Mouse (Mus musculus) frontal cortex, postnatal 36 days (tissue): ENCODE measurements around the gene Mrgprd.

Source experiments
- DNase-seq, 2 experiments: peaks; one replicate each; pipeline ENCODE4 v3.0.0; 2022; ENCODE audit warnings: low spot score in 2 of 2

Mrgprd gene

DNA sequence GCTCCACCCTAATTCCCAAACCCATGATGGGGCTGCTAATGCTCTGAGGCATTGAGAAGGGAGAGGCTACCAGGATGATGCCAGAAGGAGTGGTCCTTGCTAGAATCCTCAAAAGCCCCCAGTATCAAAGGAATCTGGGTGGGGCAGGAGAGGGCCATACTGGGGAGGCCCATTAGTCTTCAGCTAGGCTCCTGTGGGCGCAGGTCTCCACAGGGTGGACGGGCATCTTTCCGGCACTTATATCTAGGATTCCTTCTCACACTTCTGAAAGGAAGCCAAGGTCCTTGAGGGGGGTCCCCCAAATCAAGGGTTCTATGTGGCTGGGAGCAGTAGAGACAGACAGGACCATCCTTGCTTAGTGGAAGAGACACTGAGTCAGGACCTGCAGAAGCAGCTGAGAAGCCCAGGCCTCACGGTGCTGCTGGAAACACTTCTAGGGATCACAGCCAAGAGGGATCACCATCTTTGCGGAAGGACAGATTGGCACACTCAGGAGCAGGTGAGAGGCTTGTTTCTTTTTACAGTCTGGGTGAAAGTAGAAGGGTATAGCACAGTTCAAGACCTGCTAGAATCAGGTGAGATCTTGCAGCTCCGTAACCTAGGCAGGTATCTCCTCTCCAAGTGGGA, at the start of gene Mrgprd:
Gene Mrgprd (plus strand): TSS at position 51 of the 627 bp plus-strand sequence.
- no peak for DNase-seq

DNA sequence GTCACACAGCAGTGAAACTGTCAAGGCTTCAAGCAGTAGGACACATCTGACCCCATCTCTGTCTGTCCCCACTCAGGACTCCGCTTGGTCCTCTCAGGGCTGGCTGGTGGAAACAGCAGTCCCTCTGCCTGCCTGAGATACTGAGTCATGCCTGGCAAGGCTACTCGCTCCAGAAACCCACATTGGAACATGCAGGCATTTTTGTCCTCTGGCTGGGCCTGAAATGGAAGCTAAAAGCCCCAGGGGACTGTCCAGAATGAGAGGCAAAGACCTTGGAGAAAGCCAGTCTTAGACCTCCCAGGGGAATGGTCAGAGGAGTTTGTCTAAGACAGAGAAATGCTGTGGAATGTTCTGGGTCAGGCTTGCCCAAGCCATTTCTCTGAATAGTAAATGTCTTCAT, 48.6 kb upstream of the Mrgprd start:
- DNase-seq = no peak

DNA sequence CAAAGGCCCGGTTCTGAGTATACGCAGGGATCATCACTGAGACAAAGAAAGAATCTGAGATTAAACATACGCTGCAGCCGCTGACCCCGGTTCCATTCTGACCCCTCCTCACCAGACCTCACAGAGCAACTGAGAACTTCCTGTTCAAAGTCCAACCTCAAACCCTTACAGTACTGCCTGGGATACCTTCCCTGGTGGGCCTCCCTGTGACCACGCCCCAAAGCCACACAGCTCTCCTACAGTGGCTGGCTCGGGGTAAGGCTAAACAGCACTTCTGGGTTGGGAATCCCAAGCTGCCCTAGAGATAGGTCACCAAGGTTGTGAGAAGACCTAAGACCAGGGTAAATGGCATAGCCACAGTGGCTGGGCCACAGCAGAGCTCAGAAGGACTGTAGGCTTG, 45.7 kb upstream of the Mrgprd start:
- DNase-seq = no peak

DNA sequence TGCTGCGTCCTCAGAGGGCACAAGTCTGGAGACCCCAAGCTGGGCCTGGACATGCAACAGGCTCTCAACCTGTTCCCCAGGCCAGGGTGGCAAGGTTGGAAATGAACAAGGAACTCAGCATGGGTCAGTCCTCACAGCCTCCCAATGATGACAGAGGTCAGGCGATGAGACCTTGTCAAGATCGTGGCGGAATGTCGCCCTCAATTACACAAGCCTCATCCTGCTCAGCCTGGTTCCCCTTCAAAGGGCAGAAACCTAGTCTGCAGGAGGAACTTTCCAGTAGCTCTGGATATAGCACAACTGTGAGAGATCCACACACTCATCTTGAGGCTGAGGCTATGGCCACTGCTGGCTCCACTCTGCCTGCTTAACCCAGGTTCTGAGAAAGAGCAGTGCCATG, 43.7 kb upstream of the Mrgprd start:
- no peak for DNase-seq

DNA sequence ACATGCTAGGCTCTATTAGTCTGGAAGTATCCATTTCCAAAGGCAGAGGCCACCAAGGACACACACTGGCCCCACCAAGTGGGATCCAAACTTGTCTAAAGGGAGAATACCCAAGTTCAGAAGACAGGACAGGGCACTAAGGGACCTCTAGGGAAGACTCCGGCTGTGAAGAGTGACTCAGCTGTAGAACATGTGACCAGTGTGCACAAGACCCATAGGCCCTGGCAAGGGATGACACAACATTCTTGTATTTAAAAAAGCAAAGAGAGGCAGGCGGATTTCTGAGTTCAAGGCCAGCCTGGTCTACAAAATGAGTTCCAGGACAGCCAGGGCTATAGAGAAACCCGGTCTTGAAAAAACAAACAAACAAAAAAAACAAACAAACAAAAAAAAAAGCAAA, 39.1 kb upstream of the Mrgprd start:
- no peak for DNase-seq

DNA sequence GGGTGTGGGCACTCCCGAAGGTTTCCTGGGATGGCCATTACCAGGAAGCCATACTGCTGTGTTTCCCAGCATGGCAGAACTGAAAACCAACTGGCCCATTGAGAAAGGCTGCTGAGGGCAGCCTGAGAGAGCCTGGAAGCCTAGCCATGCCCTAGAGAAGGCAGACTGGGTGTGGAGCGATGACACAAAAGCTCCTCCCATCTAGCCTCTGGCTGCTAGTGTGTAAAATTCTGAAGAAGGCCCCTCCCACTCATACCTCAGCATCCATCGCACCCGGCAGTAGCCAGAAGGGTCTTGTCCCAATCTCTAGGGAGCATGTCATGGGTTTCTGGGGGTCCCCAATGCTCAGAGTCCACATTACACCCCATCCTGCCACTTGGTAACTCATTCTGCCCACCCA, 33.2 kb upstream of the Mrgprd start:
- DNase-seq = no peak

DNA sequence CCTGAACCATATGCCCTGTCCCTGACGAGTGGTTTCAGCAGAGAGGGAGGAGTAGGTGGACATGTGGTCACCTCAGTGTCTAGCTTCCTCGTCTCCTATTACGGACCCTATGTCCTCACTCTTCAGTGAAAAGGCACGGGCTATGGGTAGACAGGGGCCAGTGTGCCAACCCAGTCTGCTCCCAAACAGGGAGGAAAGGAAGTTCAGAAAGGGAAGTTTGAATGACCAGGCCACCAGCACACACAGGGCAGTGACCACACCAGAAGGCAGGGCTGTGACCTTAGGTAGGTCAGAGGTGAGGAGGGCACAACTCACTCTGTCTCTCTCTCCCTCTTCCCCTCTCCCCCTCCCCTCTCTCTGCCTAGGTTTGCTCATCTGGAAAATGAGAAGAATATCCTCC, 31.6 kb upstream of the Mrgprd start:
- DNase-seq = no peak

DNA sequence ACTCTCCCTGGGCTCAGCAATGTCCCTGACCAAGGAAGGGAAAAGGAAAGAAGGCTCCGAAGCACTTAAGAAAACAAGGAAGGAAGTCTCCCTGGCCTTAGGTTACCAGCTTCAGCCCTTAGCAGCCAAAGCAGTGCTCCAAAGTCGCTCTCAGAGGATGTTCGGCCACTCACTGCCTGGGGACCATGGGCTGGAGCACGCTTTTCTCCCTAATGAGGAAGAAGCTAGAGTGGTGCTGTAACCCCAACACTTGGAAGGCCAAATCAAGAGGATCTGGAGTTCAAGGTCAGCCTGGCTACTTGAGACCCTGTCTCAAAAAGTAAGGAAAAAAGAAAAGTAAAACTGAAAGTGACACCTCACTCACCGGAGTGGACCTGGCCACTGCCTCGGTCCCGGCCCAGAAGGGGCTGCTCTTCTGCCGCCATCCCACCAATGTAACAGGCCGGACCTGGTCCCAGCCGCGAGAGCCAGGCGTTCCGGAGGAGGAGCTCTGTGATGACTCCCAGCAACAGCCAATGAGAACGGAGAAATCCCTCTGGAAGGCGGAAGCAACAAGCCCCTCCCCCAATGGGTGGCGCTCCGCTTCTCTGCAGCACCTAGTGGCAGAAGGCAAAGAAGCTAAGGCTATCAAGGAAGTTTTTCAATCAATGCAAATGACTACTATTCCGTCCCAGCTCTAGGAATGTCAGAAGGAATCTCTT, 31.0 kb upstream of the Mrgprd start, which contains the start of gene Tpcn2:
Gene Tpcn2 (minus strand): TSS at position 525 of the 701 bp plus-strand sequence.
- peak; percentile 85 to 92 for DNase-seq

DNA sequence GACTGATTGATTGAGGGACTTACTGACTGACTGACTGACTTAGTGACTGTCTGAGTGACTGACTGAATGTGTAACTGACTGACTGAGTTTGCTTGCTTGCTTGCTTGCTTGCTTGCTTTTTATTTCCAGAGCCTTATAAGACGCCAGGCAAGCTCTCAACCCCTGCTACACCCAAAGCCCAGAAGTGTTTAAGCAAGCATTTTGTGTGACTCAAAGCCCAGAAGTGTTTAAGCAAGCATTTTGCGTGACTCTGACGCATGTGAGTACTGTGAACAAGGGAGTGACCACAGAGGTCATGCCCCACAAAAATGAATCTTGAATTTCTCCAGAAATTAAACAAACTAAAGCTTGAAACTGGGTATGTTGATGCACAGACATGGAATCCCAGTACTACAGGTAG, 30.3 kb upstream of the Mrgprd start:
- no peak for DNase-seq

DNA sequence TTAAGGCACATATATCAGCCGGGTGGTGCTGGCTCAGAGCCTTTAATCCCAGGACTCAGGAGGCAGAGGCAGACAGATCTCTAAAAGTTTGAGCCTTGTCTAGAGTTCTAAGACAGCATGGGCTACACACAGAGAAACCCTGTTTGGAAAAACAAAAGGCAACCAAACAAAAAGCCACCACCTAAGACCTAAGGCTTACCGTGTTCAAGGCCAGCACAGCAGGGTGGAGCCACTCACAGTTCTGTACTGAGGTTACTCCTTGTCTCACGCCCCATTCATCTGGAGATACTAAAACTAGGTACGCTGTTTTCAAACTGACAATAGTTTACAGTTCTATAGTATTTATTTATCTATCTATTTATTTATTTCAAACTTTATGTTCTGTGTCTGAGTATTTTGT, 29.2 kb upstream of the Mrgprd start:
- no peak for DNase-seq

DNA sequence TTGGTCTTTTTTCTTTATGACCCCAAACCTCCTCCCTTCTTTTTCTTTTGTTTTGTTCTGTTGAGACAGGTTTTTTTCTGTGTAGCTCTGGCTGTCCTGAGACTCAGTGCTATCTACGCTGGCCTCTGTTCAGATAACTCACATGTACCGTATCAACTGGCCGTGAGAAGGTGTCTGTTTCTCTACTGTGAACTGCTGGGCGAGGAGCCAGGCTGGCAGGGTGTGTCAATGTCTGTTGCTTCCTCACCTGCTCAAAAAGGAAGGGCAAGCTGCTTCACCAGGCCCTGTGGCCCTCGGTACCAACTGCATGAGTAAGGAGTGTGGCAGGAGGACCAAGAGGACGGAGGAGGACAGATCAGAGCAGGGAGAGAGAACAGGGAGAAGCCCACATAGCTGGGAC, 27.2 kb upstream of the Mrgprd start:
- no peak for DNase-seq

DNA sequence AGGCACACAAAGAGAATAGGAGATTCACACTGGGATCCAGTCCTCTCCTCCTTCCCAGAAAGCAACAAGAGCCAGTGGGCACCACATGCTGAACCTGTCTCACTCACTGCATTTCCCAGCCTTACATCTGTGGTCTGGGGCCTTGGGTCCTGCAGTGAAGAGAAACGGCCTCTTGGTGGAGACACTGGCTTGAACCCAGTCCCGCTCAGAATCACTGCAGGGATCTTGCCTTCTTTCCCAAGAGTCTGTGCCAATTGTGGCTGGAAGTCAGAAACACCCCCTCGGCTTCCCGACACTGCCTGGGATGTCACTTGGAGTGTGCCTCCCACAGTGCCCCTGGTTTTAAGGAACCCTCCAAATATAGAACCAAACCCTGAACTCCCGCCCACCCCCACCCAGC, 25.3 kb upstream of the Mrgprd start:
- DNase-seq = peak in 1 of 2 experiments; percentile 24

DNA sequence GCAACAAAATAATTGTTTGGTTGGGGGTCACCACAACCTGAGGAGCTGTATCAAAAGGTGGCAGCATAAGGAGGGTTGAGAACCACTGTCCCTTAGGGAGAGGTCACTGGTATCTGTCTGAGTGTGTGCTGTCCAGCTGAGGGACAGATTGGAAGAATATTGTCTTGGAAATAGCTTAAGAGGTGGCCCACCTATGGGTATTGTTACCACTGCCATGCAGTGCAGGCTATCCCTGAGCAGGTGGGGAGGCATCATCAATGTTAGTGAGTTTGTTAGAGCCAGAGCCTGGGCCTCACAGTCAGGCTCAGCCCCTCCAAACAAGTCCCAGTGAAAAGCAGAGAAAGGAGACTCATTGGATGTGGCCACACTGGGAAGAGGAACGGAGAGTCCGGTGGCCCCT, 22.8 kb upstream of the Mrgprd start:
- DNase-seq = no peak

DNA sequence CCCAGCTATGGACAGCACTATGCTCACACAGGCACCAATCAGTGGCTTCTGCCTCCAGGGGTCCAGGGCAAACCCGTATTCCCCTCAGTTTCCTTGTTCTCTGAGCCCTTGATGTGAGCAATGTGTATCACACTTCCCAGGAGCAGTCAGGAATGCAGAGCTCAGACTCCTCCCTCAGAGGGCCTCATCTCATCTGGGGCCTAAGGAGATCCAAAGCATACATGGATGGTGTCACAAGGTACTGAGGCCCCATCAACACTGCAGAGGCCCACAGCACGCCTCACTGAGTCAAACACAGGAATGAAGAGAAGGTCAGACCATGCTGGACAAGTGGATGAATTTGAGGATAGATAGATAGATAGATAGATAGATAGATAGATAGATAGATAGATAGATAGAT, 21.9 kb upstream of the Mrgprd start:
- no peak for DNase-seq

DNA sequence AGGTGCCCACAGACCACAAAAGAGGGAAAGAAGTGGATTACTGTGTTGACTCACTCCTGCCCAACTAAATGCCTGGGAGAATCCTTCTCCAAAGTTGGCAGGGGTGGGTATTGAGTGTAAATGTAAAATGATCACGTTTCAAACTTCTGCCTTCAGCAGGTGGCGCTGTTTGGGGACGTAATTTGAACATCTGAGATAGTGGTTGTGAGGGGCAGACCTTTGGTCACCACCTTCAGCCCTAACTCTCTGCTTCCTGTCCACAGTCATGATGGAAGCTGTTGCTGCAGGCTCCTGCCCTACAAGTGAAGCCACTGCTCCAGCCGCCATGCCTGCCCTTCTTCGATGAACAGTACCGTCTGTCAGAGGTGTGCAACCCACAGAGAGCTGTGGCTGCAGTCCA, 20.8 kb upstream of the Mrgprd start:
- no peak for DNase-seq

DNA sequence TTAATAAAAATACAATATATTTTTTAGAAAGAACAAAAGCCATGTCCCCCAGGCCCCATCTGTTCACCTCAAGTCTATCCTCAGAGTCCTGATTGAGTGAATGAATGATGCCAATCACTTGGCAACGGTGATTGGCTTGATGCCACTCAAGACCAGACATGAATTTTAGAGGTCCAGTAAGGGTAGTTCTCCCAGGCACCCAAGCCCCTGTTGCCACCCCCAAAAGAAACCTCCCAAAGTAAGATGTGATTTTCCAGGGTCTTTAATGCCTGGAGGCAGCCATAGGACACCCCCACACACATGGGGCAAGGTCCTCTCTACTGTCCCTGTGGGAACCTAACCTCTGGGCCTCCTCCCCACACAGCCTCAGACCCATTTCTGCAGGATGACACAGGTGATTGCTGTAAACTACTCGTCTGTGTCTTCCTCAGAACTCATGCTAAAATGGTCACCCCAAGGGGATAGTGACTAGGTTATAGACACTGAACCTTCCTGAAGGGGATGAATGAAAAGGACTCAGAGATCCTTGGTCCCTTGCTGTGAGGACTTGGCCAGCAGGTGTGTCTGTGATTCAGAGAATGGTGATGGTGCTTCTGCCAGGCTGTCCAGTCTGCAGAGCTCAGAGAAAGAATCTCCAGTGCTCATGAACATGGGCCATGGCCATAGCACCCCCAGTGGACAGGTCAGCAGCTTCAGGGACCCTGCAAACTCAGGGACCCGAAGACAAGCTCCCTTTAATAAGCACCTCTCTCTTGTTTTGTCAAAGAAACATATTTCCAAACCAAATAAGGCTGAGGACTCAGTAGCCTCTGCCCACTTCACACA, 15.8 kb upstream of the Mrgprd start:
- no peak for DNase-seq

DNA sequence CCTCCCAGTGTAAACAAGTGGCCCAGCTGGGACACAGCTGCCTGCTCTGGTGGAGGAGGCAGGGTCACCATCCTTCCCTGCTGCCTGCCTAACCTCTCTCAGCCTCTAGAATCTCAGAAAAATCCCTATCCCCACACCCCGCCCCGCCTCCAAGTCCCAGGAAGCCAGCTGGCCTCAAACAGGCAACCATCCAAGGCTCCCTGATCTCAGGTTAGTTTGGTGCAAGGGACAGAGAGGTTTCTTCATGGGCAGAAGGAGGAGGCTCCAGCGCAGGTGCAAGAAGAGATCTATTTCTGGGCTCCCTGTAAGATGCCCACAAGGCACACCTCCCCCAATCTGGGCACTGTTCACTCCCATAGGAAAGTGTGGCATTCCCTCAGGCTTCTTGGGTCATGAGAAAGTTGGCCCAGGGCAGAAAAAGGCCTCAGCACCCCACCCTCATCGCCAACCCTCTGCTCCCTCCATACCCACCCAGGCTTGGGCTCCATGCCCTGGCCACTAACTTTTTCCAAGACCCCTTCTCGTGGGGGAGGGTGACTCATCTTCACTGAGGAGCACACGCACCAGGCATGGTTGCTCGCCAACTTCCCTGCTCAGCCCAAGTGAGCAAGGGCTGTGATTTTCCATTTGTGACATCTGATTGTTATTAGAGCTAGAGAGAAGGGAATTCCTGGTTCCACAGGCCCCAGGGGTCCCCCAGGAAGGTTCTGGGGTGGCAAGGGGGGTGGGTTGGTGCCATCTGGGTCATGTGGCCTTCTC, 14.9 kb upstream of the Mrgprd start:
- DNase-seq = peak in 1 of 2 experiments; percentile 31

DNA sequence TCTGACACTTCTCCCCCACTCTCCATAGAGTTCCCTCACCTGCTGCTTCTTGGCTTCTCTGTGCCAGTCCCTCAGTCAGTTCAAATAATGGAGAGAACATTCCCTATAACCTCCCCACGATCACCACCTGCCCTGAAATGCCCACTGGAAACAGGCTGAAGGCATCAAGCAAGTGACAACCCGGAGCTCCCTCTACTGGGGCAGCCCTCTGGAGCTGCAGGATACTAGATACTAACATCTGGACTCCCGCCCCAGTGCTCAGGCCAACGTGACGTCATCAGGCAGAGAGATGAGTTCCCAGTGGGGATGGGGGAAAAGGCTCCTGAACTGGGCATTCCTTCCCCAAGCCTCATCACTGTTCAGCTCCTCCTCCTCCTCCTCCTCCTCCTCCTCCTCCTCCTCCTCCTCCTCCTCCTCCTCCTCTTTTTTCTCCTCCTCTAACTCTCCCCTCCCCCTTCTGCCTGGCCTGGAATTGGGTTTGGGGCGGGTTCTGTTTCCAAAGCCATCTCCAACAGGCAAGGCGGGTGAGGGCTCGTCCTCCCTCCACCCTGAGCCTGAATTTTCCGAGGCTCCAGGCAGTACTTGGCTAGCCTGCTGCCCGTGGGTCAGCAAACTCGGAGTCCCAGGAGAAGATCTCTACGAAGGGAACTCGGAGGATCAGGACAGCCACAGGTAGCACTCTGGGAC, 14.2 kb upstream of the Mrgprd start, which contains the start of gene Mrgprf:
Gene Mrgprf (plus strand): TSS at position 508 of the 687 bp plus-strand sequence.
- peak in 1 of 2 experiments; percentile 13 for DNase-seq

DNA sequence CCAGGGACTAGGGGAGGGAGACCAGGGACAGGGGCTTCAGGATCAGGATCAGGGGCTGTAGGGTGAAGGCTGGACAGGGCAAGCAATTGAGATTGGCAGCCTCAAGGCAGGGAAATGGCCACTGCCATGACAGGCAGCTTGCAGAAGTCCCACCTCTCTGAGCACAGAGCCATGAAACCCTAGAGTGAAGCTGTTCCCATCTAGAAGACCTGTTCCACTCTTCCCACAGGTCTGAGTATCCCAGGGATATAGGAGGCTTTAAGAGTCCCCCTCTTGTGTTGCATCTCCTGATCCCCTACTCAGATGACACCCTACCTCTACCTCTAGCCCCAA, 13.7 kb upstream of the Mrgprd start:
- no peak for DNase-seq

DNA sequence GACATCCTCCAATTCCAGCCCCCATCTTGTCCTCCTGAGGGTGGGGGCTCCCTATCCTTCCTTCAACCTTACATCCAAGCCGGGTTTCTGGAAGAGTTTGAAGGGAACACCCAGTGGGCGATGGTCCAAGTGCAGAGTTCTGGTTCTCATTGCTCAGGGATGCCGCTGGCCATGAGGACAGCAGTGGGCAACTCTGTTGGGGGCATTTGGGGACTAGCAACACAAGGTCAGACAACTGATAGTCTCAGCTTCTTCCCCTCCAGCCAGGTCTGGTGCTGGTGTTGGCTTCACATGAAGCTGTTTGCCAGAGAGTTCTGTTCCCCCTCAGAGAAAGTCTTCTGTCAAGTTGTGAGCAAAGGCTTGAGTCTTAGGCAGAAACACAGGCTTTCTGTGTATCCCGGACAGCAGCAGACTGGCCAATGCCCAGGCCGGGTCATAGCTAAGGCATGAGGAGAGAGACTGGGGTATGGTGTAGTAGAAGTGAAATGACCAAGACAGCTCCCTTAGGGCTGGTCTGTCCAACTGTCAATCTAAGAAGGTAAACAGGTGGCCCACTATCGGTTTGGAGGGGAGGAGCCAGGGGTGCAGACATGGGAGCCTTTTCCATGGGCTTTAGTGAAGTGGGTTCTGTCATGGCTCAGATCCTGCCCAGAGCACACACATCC, 13.2 kb upstream of the Mrgprd start:
- no peak for DNase-seq
